Mouse (Mus musculus): ENCODE measurements around the gene Ccdc116. TPM values are rescaled to one million over a fixed set of nuclear protein-coding genes. Genes with fewer than 3 reads are reported as not detected.
A peak's percentile ranks its signal among the peaks of the same experiment; 100 is the strongest.

Gene Ccdc116
- 1.7 and 2.4 TPM in 2 replicates for polyA plus RNA-seq (2015; fragmentation: Nextera tagmentation; extraction: Ambion mirVana)

DNA sequence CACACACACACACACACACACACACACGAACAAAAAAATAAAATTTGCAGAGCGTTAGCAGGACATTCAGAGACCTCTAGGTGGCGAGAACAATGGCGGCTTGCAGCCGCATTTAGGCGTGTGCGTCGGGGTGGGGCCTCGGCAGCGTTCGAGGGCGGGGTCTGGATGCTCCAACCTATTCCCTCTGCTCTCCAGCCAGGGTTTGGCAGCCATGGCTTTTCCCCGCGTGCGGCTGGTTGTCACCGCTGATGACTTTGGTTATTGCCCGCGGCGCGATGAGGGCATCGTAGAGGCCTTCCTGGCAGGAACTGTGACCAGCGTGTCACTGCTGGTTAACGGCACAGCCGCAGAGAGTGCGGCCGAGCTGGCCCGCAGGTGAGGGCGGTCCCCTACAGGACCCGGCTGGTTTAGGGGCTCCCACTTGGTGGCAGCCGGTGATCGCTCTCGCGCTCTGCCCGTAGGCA lies at the start of gene Ccdc116:
Ccdc116 (minus strand) TSS at position 458 of the 464 bp plus-strand sequence.
- H3K36me3 ChIP-seq (ENCODE audit: control insufficient read depth, insufficient read depth), result 0 out of 2 replicates have a peak, but pooled peaks cover under 1% of the 10 kb centered on the region
- under 1% methylated on average over 34 of the region's 34 CpGs for WGBS

GRCm38 (mm10) chr16:17193823-17194222 lies 46.8 kb upstream of the Ccdc116 start:
- WGBS, result 98% methylated on average over 4 of the region's 4 CpGs

More for the DNA sequence above, at the start of gene Ccdc116:
- H3K4me1 ChIP-seq (replicated peaks; ENCODE audit: control insufficient read depth, insufficient read depth, low read length), result peaks cover 14% of the 10 kb centered on the region
- H3K4me2 ChIP-seq (ENCODE audit: low read length), result peak within 1 kb of the TSS; percentile 69
- peak within 1 kb of the TSS; percentile 65 for H3K4me3 ChIP-seq (replicated peaks; ENCODE audit: low read length)
- peak within 1 kb of the TSS; percentile 42; the same call in 1 of the 2 replicates for H3K27ac ChIP-seq (ENCODE audit: low read length)
- H3K27me3 ChIP-seq (replicated peaks; ENCODE audit: control insufficient read depth, insufficient read depth, low read length), result no peaks in the 10 kb centered on the region
- peak within 1 kb of the TSS; percentile 60 for H3K9ac ChIP-seq (replicated peaks; ENCODE audit: low read depth, low read length)
- H3K9me3 ChIP-seq (ENCODE audit: control insufficient read depth, low read length), result no peaks in the 10 kb centered on the region
- peak; percentile 88 for ATAC-seq

GRCm38 (mm10) chr16:17185475-17185874 lies 38.4 kb upstream of the Ccdc116 start:
- no peak for ATAC-seq
- Histone ChIP-seq H3K9ac (replicated peaks; ENCODE audit: low read depth, low read length) (no peak overlapping the region), H3K4me3 (replicated peaks; ENCODE audit: low read length) (no peak overlapping the region), H3K4me2 (ENCODE audit: low read length) (no peak overlapping the region), H3K36me3 (ENCODE audit: control insufficient read depth, insufficient read depth) (no peaks in the 10 kb centered on the region), H3K27ac (ENCODE audit: low read length) (no peak overlapping the region), H3K27me3 (replicated peaks; ENCODE audit: control insufficient read depth, insufficient read depth, low read length) (no peaks in the 10 kb centered on the region), H3K4me1 (replicated peaks; ENCODE audit: control insufficient read depth, insufficient read depth, low read length) (no peaks in the 10 kb centered on the region), H3K9me3 (ENCODE audit: control insufficient read depth, low read length) (no peaks in the 10 kb centered on the region)

More at GRCm38 (mm10) chr16:17193823-17194222, 46.8 kb upstream of the Ccdc116 start:
- Histone ChIP-seq H3K4me3 (replicated peaks; ENCODE audit: low read length) (no peak overlapping the region), H3K9ac (replicated peaks; ENCODE audit: low read depth, low read length) (no peak overlapping the region), H3K9me3 (ENCODE audit: control insufficient read depth, low read length) (no peaks in the 10 kb centered on the region), H3K4me1 (replicated peaks; ENCODE audit: control insufficient read depth, insufficient read depth, low read length) (no peaks in the 10 kb centered on the region; the same call in 1 of the 2 replicates), H3K4me2 (ENCODE audit: low read length) (no peak overlapping the region), H3K27ac (ENCODE audit: low read length) (no peak overlapping the region), H3K27me3 (replicated peaks; ENCODE audit: control insufficient read depth, insufficient read depth, low read length) (no peaks in the 10 kb centered on the region), H3K36me3 (ENCODE audit: control insufficient read depth, insufficient read depth) (no peaks in the 10 kb centered on the region)
- ATAC-seq, result no peak

DNA sequence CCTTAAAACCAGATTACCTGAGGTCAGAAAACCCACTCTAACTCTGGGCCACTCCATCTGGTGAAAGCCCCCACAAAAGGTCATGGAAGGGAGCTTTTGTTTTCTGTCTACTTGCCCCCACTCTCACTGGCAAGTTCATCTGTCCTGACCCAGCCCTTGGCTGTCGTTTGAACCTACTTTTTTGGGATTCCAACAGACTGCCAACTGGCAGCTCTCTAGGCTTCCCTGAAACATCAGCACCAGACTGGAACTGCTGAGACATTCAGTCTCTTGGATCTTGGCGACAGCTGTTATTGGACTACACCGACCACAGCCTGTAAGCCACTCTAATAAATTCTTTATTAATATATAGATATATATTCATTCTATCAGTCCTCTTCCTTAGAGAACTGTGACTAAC lies 36.0 kb upstream of the Ccdc116 start:
- no peaks in the 10 kb centered on the region for H3K4me1 ChIP-seq (replicated peaks; ENCODE audit: control insufficient read depth, insufficient read depth, low read length)
- WGBS, result 90% methylated on average over 3 of the region's 3 CpGs
- no peak overlapping the region for H3K4me2 ChIP-seq (ENCODE audit: low read length)
- H3K27ac ChIP-seq (ENCODE audit: low read length), result no peak overlapping the region
- no peak for ATAC-seq
- no peak overlapping the region for H3K4me3 ChIP-seq (replicated peaks; ENCODE audit: low read length)
- no peak overlapping the region for H3K9ac ChIP-seq (replicated peaks; ENCODE audit: low read depth, low read length)
- no peaks in the 10 kb centered on the region for H3K9me3 ChIP-seq (ENCODE audit: control insufficient read depth, low read length)
- H3K36me3 ChIP-seq (ENCODE audit: control insufficient read depth, insufficient read depth), result no peaks in the 10 kb centered on the region
- H3K27me3 ChIP-seq (replicated peaks; ENCODE audit: control insufficient read depth, insufficient read depth, low read length), result no peaks in the 10 kb centered on the region

GRCm38 (mm10) chr16:17182136-17182535 lies 35.1 kb upstream of the Ccdc116 start:
- no peaks in the 10 kb centered on the region; the same call in 1 of the 2 replicates for H3K36me3 ChIP-seq (ENCODE audit: control insufficient read depth, insufficient read depth)
- no peaks in the 10 kb centered on the region for H3K9me3 ChIP-seq (ENCODE audit: control insufficient read depth, low read length)
- no peak for ATAC-seq
- no peak overlapping the region for H3K9ac ChIP-seq (replicated peaks; ENCODE audit: low read depth, low read length)
- 91% methylated on average over 2 of the region's 2 CpGs for WGBS
- no peaks in the 10 kb centered on the region for H3K27me3 ChIP-seq (replicated peaks; ENCODE audit: control insufficient read depth, insufficient read depth, low read length)
- no peak overlapping the region for H3K4me3 ChIP-seq (replicated peaks; ENCODE audit: low read length)
- no peak overlapping the region for H3K4me2 ChIP-seq (ENCODE audit: low read length)
- H3K4me1 ChIP-seq (replicated peaks; ENCODE audit: control insufficient read depth, insufficient read depth, low read length), result no peaks in the 10 kb centered on the region
- H3K27ac ChIP-seq (ENCODE audit: low read length), result no peak overlapping the region

DNA sequence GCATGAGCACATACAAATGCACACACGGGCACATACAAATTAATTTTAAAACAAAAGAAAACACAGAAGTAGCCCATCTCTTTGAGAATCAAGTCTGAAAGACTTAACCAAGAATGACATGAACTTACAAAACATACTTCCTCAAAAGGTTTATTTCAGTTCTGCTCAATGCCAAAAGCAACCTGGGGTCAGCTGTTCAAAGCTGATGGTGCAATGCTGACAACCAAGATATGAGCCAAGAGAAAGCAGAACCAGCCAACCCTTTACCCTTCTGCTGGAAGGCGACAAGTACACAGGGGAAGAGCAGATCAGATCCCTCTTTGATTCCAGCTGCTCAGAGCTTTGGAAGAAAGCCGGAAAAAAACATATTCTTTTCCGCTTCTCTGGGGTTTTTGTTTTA lies 34.4 kb upstream of the Ccdc116 start:
- 77% methylated on average over 4 of the region's 4 CpGs for WGBS
- H3K9me3 ChIP-seq (ENCODE audit: control insufficient read depth, low read length), result no peaks in the 10 kb centered on the region
- no peak for ATAC-seq
- no peak overlapping the region for H3K4me2 ChIP-seq (ENCODE audit: low read length)
- H3K4me3 ChIP-seq (replicated peaks; ENCODE audit: low read length), result no peak overlapping the region
- no peaks in the 10 kb centered on the region; the same call in 1 of the 2 replicates for H3K36me3 ChIP-seq (ENCODE audit: control insufficient read depth, insufficient read depth)
- no peak overlapping the region for H3K9ac ChIP-seq (replicated peaks; ENCODE audit: low read depth, low read length)
- no peak overlapping the region for H3K27ac ChIP-seq (ENCODE audit: low read length)
- H3K27me3 ChIP-seq (replicated peaks; ENCODE audit: control insufficient read depth, insufficient read depth, low read length), result no peaks in the 10 kb centered on the region
- no peaks in the 10 kb centered on the region for H3K4me1 ChIP-seq (replicated peaks; ENCODE audit: control insufficient read depth, insufficient read depth, low read length)

DNA sequence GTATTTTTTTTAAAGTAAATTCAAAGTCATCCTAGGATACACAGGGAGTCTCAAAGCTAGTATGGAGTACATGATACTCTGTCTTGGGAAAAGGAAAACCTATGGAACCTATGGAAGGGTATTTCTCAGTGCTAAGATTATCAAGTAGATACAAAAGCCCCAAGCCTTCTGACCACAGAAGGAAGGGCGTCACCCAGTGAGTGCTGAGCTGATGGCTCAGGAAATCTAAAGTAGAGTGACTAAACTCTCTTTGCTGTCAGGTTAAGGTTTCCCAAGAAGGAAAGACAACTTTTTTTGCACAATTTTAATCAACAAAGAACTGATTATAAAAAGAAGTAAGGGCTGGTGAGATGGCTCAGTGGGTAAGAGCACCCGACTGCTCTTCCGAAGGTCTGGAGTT lies 32.7 kb upstream of the Ccdc116 start:
- ATAC-seq, result no peak

DNA sequence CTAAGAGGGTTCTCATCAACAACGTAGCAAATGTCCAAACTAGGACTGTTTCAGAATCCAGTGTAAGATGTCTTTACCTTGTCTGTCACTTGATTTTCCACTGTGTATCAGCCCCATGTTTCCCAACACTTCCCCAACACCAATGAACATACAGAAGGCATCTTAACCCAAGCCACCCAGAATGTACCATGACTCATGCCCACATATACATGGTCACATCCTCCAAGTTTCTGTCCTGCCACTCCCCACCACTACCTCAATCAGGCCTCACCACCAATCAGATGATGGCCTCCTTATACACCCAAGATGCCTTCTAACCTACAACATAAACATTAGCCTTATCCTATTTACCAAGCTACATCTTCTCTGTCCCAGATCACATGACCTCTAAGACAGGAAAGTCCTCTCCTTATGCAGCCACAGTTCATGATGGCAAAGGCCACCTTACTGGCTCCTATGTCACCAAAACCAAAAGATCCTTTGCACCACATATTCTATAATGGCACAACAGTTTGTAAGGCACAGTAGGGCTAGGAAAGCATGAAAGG lies 30.7 kb upstream of the Ccdc116 start:
- WGBS, result 100% methylated on average over 1 of the region's 1 CpGs
- ATAC-seq, result no peak
- Histone ChIP-seq H3K9ac (replicated peaks; ENCODE audit: low read depth, low read length) (no peak overlapping the region), H3K4me1 (replicated peaks; ENCODE audit: control insufficient read depth, insufficient read depth, low read length) (no peaks in the 10 kb centered on the region), H3K27me3 (replicated peaks; ENCODE audit: control insufficient read depth, insufficient read depth, low read length) (no peaks in the 10 kb centered on the region), H3K4me3 (replicated peaks; ENCODE audit: low read length) (no peak overlapping the region), H3K36me3 (ENCODE audit: control insufficient read depth, insufficient read depth) (peaks cover 12% of the 10 kb centered on the region), H3K4me2 (ENCODE audit: low read length) (no peak overlapping the region), H3K27ac (ENCODE audit: low read length) (no peak overlapping the region), H3K9me3 (ENCODE audit: control insufficient read depth, low read length) (no peaks in the 10 kb centered on the region)

More for the DNA sequence above, 32.7 kb upstream of the Ccdc116 start:
- Histone ChIP-seq H3K27me3 (replicated peaks; ENCODE audit: control insufficient read depth, insufficient read depth, low read length) (no peaks in the 10 kb centered on the region), H3K4me2 (ENCODE audit: low read length) (no peak overlapping the region), H3K9ac (replicated peaks; ENCODE audit: low read depth, low read length) (no peak overlapping the region), H3K4me3 (replicated peaks; ENCODE audit: low read length) (no peak overlapping the region), H3K36me3 (ENCODE audit: control insufficient read depth, insufficient read depth) (no peaks in the 10 kb centered on the region; the same call in 1 of the 2 replicates), H3K4me1 (replicated peaks; ENCODE audit: control insufficient read depth, insufficient read depth, low read length) (no peaks in the 10 kb centered on the region), H3K9me3 (ENCODE audit: control insufficient read depth, low read length) (no peaks in the 10 kb centered on the region), H3K27ac (ENCODE audit: low read length) (no peak overlapping the region)
- 99% methylated on average over 3 of the region's 3 CpGs for WGBS

DNA sequence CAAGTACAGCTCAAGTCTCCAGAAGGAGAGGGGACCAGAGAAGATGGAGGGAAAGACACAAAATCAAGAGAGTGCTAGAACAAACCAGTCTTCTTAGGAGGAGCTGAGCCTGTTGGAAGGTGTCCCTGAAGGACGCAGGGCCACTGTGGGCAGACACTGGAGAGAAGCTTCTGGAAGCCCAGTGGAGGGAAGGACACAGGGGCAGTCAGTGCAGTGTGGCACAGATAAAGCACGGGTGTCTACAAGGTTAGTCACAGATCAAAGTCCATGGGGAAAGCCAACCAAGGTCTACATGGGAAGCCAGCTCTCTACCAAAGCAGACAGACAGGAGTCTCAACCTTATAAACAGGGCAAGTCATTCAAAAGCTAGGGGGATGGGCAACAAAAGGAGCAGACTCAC lies 28.7 kb upstream of the Ccdc116 start:
- WGBS, result 91% methylated on average over 2 of the region's 2 CpGs

More for the DNA sequence above, 28.7 kb upstream of the Ccdc116 start:
- Histone ChIP-seq H3K36me3 (ENCODE audit: control insufficient read depth, insufficient read depth) (peaks cover 20% of the 10 kb centered on the region), H3K4me1 (replicated peaks; ENCODE audit: control insufficient read depth, insufficient read depth, low read length) (no peaks in the 10 kb centered on the region), H3K27me3 (replicated peaks; ENCODE audit: control insufficient read depth, insufficient read depth, low read length) (no peaks in the 10 kb centered on the region), H3K4me2 (ENCODE audit: low read length) (no peak overlapping the region), H3K27ac (ENCODE audit: low read length) (no peak overlapping the region), H3K9me3 (ENCODE audit: control insufficient read depth, low read length) (no peaks in the 10 kb centered on the region), H3K9ac (replicated peaks; ENCODE audit: low read depth, low read length) (no peak overlapping the region), H3K4me3 (replicated peaks; ENCODE audit: low read length) (no peak overlapping the region)
- ATAC-seq, result no peak
